Mouse (Mus musculus): ENCODE results near the gene Fam234b. TPM values are rescaled to one million over a fixed set of nuclear protein-coding genes. Genes with fewer than 3 reads are reported as not detected.

The Fam234b gene
- polyA plus RNA-seq, 1 experiment from 2014 or later = 31.7 TPM

DNA sequence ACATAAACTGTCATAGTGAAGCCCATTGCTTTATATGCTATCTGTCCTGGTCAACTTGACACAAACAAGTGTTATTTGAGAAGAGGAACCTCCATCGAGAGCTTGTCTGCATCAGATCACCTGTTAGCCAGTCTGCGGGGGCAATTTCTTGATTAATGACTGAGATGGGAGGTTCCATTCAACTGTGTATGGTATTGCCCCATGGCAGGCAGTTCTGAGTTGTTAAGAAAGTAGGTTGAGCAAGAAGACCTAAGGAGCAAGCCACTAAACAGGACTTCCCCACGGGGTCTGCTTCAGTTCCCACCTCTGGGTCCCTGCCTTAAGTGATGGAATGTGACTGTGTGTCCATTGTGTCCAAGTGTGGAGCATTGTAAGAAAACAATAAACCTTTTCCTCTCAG lies 28.5 kb upstream of the Fam234b start:
- Histone ChIP-seq H3K27me3 (ENCODE audit: control insufficient read depth, insufficient read depth, low read depth, low read length) (no peaks in the 10 kb centered on the region), H3K27ac (ENCODE audit: low read length) (no peak overlapping the region), H3K4me2 (ENCODE audit: low read depth, low read length) (no peak overlapping the region), H3K4me3 (ENCODE audit: low read depth, low read length) (no peak overlapping the region), H3K9ac (ENCODE audit: low read depth, low read length) (no peak overlapping the region), H3K4me1 (ENCODE audit: control insufficient read depth, low read depth, low read length) (peaks cover 31% of the 10 kb centered on the region), H3K9me3 (replicated peaks; ENCODE audit: control insufficient read depth, low read length) (no peaks in the 10 kb centered on the region), H3K36me3 (ENCODE audit: control insufficient read depth, insufficient read depth) (no peaks in the 10 kb centered on the region)
- no peak for ATAC-seq (ENCODE audit: low read depth)
- 61% methylated on average over 3 of the region's 3 CpGs for WGBS (ENCODE audit: insufficient replicate concordance)

DNA sequence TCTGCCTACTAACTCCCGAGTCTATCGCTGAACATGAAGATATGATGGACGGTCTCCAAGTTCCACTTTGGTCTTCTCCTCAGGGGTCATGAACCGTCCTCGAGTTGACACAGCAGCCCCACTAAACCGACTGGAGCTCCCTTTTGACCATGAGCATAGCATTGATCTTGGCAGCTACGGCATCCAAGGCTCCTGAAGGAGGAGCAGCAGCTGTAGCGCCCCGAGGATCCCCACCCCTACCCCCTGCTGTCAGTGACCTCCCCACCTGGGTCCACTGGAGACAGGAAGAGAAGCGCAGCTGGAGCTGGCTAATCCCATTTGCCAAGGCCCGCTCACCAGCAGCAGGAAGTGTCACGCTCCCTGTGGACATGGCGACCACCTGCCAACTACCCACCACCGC lies 26.0 kb upstream of the Fam234b start:
- Histone ChIP-seq H3K4me2 (ENCODE audit: low read depth, low read length) (no peak overlapping the region), H3K4me1 (ENCODE audit: control insufficient read depth, low read depth, low read length) (peaks cover 12% of the 10 kb centered on the region), H3K4me3 (ENCODE audit: low read depth, low read length) (no peak overlapping the region), H3K27ac (ENCODE audit: low read length) (no peak overlapping the region), H3K9ac (ENCODE audit: low read depth, low read length) (no peak overlapping the region), H3K36me3 (ENCODE audit: control insufficient read depth, insufficient read depth) (no peaks in the 10 kb centered on the region), H3K27me3 (ENCODE audit: control insufficient read depth, insufficient read depth, low read depth, low read length) (no peaks in the 10 kb centered on the region), H3K9me3 (replicated peaks; ENCODE audit: control insufficient read depth, low read length) (no peaks in the 10 kb centered on the region)
- 77% methylated on average over 14 of the region's 14 CpGs for WGBS (ENCODE audit: insufficient replicate concordance)
- no peak for ATAC-seq (ENCODE audit: low read depth)

GRCm38 (mm10) chr6:135175014-135175413 lies 22.8 kb upstream of the Fam234b start:
- Histone ChIP-seq H3K9ac (ENCODE audit: low read depth, low read length) (no peak overlapping the region), H3K9me3 (replicated peaks; ENCODE audit: control insufficient read depth, low read length) (no peaks in the 10 kb centered on the region), H3K27me3 (ENCODE audit: control insufficient read depth, insufficient read depth, low read depth, low read length) (no peaks in the 10 kb centered on the region; the same call in 1 of the 2 replicates), H3K36me3 (ENCODE audit: control insufficient read depth, insufficient read depth) (no peaks in the 10 kb centered on the region), H3K27ac (ENCODE audit: low read length) (no peak overlapping the region), H3K4me2 (ENCODE audit: low read depth, low read length) (no peak overlapping the region), H3K4me1 (ENCODE audit: control insufficient read depth, low read depth, low read length) (no peaks in the 10 kb centered on the region; the same call in 1 of the 2 replicates), H3K4me3 (ENCODE audit: low read depth, low read length) (no peak overlapping the region)
- 87% methylated on average over 1 of the region's 1 CpGs for WGBS (ENCODE audit: insufficient replicate concordance)
- ATAC-seq (ENCODE audit: low read depth) = no peak; the same call in 1 of the 2 replicates

GRCm38 (mm10) chr6:135177271-135177670 lies 20.5 kb upstream of the Fam234b start:
- H3K9me3 ChIP-seq (replicated peaks; ENCODE audit: control insufficient read depth, low read length) = no peaks in the 10 kb centered on the region

GRCm38 (mm10) chr6:135178599-135178998 lies 19.2 kb upstream of the Fam234b start:
- H3K36me3 ChIP-seq (ENCODE audit: control insufficient read depth, insufficient read depth) = no peaks in the 10 kb centered on the region
- no peak overlapping the region for H3K4me3 ChIP-seq (ENCODE audit: low read depth, low read length)
- peaks cover 2% of the 10 kb centered on the region; the same call in 1 of the 2 replicates for H3K27me3 ChIP-seq (ENCODE audit: control insufficient read depth, insufficient read depth, low read depth, low read length)
- H3K4me2 ChIP-seq (ENCODE audit: low read depth, low read length) = no peak overlapping the region
- no peaks in the 10 kb centered on the region; the same call in 1 of the 2 replicates for H3K4me1 ChIP-seq (ENCODE audit: control insufficient read depth, low read depth, low read length)
- H3K27ac ChIP-seq (ENCODE audit: low read length) = no peak overlapping the region
- WGBS (ENCODE audit: insufficient replicate concordance) = 19% methylated on average over 3 of the region's 3 CpGs
- H3K9ac ChIP-seq (ENCODE audit: low read depth, low read length) = no peak overlapping the region
- H3K9me3 ChIP-seq (replicated peaks; ENCODE audit: control insufficient read depth, low read length) = no peaks in the 10 kb centered on the region
- peak; percentile 41; the same call in 1 of the 2 replicates for ATAC-seq (ENCODE audit: low read depth)

More at GRCm38 (mm10) chr6:135177271-135177670, 20.5 kb upstream of the Fam234b start:
- no peak overlapping the region for H3K4me3 ChIP-seq (ENCODE audit: low read depth, low read length)
- no peak for ATAC-seq (ENCODE audit: low read depth)
- no peak overlapping the region for H3K9ac ChIP-seq (ENCODE audit: low read depth, low read length)
- peaks cover 2% of the 10 kb centered on the region; the same call in 1 of the 2 replicates for H3K27me3 ChIP-seq (ENCODE audit: control insufficient read depth, insufficient read depth, low read depth, low read length)
- no peak overlapping the region for H3K4me2 ChIP-seq (ENCODE audit: low read depth, low read length)
- no peak overlapping the region for H3K27ac ChIP-seq (ENCODE audit: low read length)
- H3K4me1 ChIP-seq (ENCODE audit: control insufficient read depth, low read depth, low read length) = no peaks in the 10 kb centered on the region; the same call in 1 of the 2 replicates
- H3K36me3 ChIP-seq (ENCODE audit: control insufficient read depth, insufficient read depth) = no peaks in the 10 kb centered on the region

GRCm38 (mm10) chr6:135182925-135183324 lies 14.9 kb upstream of the Fam234b start:
- Histone ChIP-seq H3K36me3 (ENCODE audit: control insufficient read depth, insufficient read depth) (no peaks in the 10 kb centered on the region), H3K9me3 (replicated peaks; ENCODE audit: control insufficient read depth, low read length) (no peaks in the 10 kb centered on the region), H3K27ac (ENCODE audit: low read length) (no peak overlapping the region), H3K4me2 (ENCODE audit: low read depth, low read length) (no peak overlapping the region), H3K4me1 (ENCODE audit: control insufficient read depth, low read depth, low read length) (peaks cover 4% of the 10 kb centered on the region), H3K4me3 (ENCODE audit: low read depth, low read length) (no peak overlapping the region), H3K9ac (ENCODE audit: low read depth, low read length) (no peak overlapping the region), H3K27me3 (ENCODE audit: control insufficient read depth, insufficient read depth, low read depth, low read length) (peaks cover 2% of the 10 kb centered on the region; the same call in 1 of the 2 replicates)
- 42% methylated on average over 5 of the region's 5 CpGs for WGBS (ENCODE audit: insufficient replicate concordance)
- ATAC-seq (ENCODE audit: low read depth) = 0 out of 2 replicates have a peak, but pooled peaks have one; percentile 47

DNA sequence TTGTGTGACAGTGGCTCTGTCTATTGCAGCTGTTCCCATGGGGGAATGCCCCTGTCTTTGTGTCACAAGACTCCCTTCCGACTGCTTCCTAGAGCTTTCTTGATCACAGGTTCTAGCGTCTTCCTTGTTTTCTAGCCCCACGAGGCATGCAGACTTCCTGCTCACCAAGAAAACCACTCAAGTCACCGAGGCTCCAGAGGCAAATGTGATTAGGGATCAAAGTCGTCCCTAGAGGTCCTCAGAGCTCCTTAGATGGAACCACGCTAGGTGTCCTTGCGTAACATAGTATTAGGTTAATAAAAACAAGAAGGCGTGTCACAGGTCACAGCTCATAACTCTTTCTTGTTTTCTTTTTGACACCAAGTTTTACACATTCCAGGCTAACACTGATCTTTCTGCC lies 13.8 kb upstream of the Fam234b start:
- no peak for ATAC-seq (ENCODE audit: low read depth)
- Histone ChIP-seq H3K4me1 (ENCODE audit: control insufficient read depth, low read depth, low read length) (peaks cover 4% of the 10 kb centered on the region), H3K4me3 (ENCODE audit: low read depth, low read length) (no peak overlapping the region), H3K36me3 (ENCODE audit: control insufficient read depth, insufficient read depth) (no peaks in the 10 kb centered on the region), H3K4me2 (ENCODE audit: low read depth, low read length) (no peak overlapping the region), H3K27me3 (ENCODE audit: control insufficient read depth, insufficient read depth, low read depth, low read length) (0 out of 2 replicates have a peak, but pooled peaks cover 2% of the 10 kb centered on the region), H3K27ac (ENCODE audit: low read length) (no peak overlapping the region), H3K9me3 (replicated peaks; ENCODE audit: control insufficient read depth, low read length) (no peaks in the 10 kb centered on the region), H3K9ac (ENCODE audit: low read depth, low read length) (no peak overlapping the region)
- WGBS (ENCODE audit: insufficient replicate concordance) = 23% methylated on average over 8 of the region's 8 CpGs

DNA sequence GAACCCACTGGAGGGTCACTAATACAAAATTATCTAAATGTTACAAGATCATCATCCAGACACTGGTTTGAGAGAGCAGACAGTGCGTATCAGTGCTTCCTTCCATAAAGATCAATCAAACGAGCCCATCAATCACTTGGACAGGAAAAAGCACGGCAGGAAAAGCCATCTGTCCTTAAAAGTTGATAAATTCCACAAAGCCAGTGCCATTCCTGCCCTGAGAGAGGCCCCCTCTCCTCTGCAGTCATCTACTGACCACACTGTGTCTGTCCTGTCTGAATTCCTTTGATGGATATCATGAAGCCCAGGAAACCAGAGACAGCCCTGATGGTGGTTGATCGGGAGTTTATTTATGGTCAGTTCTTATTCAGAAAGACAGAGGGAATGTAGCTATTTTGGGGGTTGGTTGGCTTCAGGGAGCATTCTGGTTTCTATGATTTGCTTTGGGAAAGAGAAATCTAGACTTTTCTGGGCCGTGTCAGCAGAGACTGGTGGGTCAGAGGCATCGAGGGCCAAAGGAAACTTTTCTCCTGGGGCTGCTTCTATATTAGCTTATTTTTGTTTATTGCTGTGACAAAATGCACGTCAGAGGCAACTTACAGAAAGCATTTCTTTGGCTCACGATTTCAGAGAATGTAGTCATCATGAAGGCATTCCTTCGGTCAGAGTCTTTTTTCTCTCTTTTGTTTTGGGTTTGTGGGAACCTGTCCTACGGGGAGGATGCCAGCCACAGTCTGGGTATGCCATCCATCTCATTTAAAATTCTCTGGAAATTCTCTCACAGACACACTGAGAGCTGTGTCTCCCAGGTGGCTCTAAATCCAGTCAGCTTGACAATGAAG lies 10.5 kb upstream of the Fam234b start:
- H3K4me1 ChIP-seq (ENCODE audit: control insufficient read depth, low read depth, low read length) = peaks cover 4% of the 10 kb centered on the region
- no peaks in the 10 kb centered on the region for H3K36me3 ChIP-seq (ENCODE audit: control insufficient read depth, insufficient read depth)
- H3K4me3 ChIP-seq (ENCODE audit: low read depth, low read length) = no peak overlapping the region
- no peaks in the 10 kb centered on the region for H3K9me3 ChIP-seq (replicated peaks; ENCODE audit: control insufficient read depth, low read length)
- H3K27me3 ChIP-seq (ENCODE audit: control insufficient read depth, insufficient read depth, low read depth, low read length) = no peaks in the 10 kb centered on the region
- H3K4me2 ChIP-seq (ENCODE audit: low read depth, low read length) = no peak overlapping the region
- H3K9ac ChIP-seq (ENCODE audit: low read depth, low read length) = no peak overlapping the region
- ATAC-seq (ENCODE audit: low read depth) = no peak
- 49% methylated on average over 10 of the region's 10 CpGs for WGBS (ENCODE audit: insufficient replicate concordance)
- no peak overlapping the region for H3K27ac ChIP-seq (ENCODE audit: low read length)

DNA sequence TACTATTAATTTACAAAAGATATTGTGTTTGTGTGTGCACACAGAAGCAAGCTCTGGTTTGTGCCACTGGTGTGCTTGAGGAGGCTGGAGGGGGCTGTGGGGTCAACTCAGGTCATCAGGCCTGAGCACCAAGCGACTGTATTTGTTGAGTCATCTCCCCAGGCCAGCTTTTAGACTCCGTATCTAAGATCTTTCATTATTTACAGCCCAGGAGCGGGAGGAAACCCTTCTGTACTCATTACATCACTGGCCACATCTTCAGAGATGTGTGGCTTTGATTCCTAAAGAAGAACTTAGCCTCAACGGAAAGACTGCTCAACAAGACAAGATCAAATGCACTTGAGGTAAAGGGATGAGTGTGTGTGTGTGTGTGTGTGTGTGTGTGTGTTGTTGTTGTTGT lies 9.1 kb upstream of the Fam234b start:
- Histone ChIP-seq H3K4me2 (ENCODE audit: low read depth, low read length) (no peak overlapping the region), H3K27me3 (ENCODE audit: control insufficient read depth, insufficient read depth, low read depth, low read length) (no peaks in the 10 kb centered on the region), H3K36me3 (ENCODE audit: control insufficient read depth, insufficient read depth) (peaks cover 8% of the 10 kb centered on the region; the same call in 1 of the 2 replicates), H3K9ac (ENCODE audit: low read depth, low read length) (no peak overlapping the region), H3K27ac (ENCODE audit: low read length) (no peak overlapping the region), H3K9me3 (replicated peaks; ENCODE audit: control insufficient read depth, low read length) (no peaks in the 10 kb centered on the region), H3K4me1 (ENCODE audit: control insufficient read depth, low read depth, low read length) (peaks cover 7% of the 10 kb centered on the region), H3K4me3 (ENCODE audit: low read depth, low read length) (no peak overlapping the region)
- no peak for ATAC-seq (ENCODE audit: low read depth)
- WGBS (ENCODE audit: insufficient replicate concordance) = 24% methylated on average over 4 of the region's 4 CpGs

Data from liver, embryonic 16.5 days (tissue).